Mouse (Mus musculus) heart, adult 2 months (tissue): ENCODE results near the gene Tsga10ip.

Experiments
- CTCF ChIP-seq: fragments of 200-600 bp; IDR thresholded peaks from 2 replicates; pipeline ENCODE4 v1.8.1; 2022; ENCODE audit warnings: antibody characterized with exemption, mild to moderate bottlenecking, moderate library complexity
- POLR2A ChIP-seq: fragments of 200-500 bp; IDR thresholded peaks from 2 replicates; pipeline ENCODE4 v1.6.1; 2011; ENCODE audit warnings: mild to moderate bottlenecking, low read depth, low read length, control low read depth; ENCODE audit not compliant: insufficient read depth

- TF ChIP-seq CTCF (no peak), POLR2A (no peak)
These were observed 45.4 kb upstream of the Tsga10ip start, which contains the start of gene Fosl1 for GRCm38 (mm10) chr19:5447515-5448353.
